Mouse (Mus musculus): ENCODE measurements around the gene Safb2.

The Safb2 gene

GRCm38 (mm10) chr17:56560131-56560530 lies 24.3 kb downstream of the Safb2 start:
- DNase-seq (ENCODE audit: low spot score in 2 of 2) = no peak

- DNase-seq (ENCODE audit: low spot score in 2 of 2) = no peak
Measured at GRCm38 (mm10) chr17:56559386-56559785, 25.0 kb downstream of the Safb2 start.

GRCm38 (mm10) chr17:56558448-56558847 lies 25.9 kb downstream of the Safb2 start:
- DNase-seq (ENCODE audit: low spot score in 2 of 2) = peak; percentile 56 to 87

- no peak for DNase-seq (ENCODE audit: low spot score in 2 of 2)
Measured at GRCm38 (mm10) chr17:56554122-56554551, 30.2 kb downstream of the Safb2 start, which contains the start of gene Gm20219. Gm20219 (minus strand) TSS chr17:56554387.

- peak; percentile 72 to 89 for DNase-seq (ENCODE audit: low spot score in 2 of 2)
Measured at GRCm38 (mm10) chr17:56552781-56553363, 31.5 kb downstream of the Safb2 start.

GRCm38 (mm10) chr17:56551841-56552581 lies 32.4 kb downstream of the Safb2 start:
- DNase-seq (ENCODE audit: low spot score in 2 of 2) = no peak

GRCm38 (mm10) chr17:56550784-56551475 lies 33.5 kb downstream of the Safb2 start:
- no peak for DNase-seq (ENCODE audit: low spot score in 2 of 2)

- DNase-seq (ENCODE audit: low spot score in 2 of 2) = no peak
Measured at GRCm38 (mm10) chr17:56548605-56549105, 35.7 kb downstream of the Safb2 start.

- peak in 1 of 2 experiments; percentile 56 for DNase-seq (ENCODE audit: low spot score in 2 of 2)
Measured at GRCm38 (mm10) chr17:56547846-56548604, 36.4 kb downstream of the Safb2 start.

GRCm38 (mm10) chr17:56547116-56547845 lies 37.1 kb downstream of the Safb2 start:
- DNase-seq (ENCODE audit: low spot score in 2 of 2) = peak in 1 of 2 experiments; percentile 60

GRCm38 (mm10) chr17:56546576-56546975 lies 37.8 kb downstream of the Safb2 start:
- peak in 1 of 2 experiments; percentile 49 for DNase-seq (ENCODE audit: low spot score in 2 of 2)

- peak in 1 of 2 experiments; percentile 48 for DNase-seq (ENCODE audit: low spot score in 2 of 2)
Measured at GRCm38 (mm10) chr17:56545945-56546344, 38.4 kb downstream of the Safb2 start.

- DNase-seq (ENCODE audit: low spot score in 2 of 2) = peak in 1 of 2 experiments; percentile 56
Measured at GRCm38 (mm10) chr17:56544699-56545387, 39.5 kb downstream of the Safb2 start.

- DNase-seq (ENCODE audit: low spot score in 2 of 2) = peak; percentile 10 to 56
Measured at GRCm38 (mm10) chr17:56543684-56544224, 40.6 kb downstream of the Safb2 start.

GRCm38 (mm10) chr17:56542736-56543135 lies 41.6 kb downstream of the Safb2 start:
- DNase-seq (ENCODE audit: low spot score in 2 of 2) = no peak

GRCm38 (mm10) chr17:56540562-56540975 lies 43.8 kb downstream of the Safb2 start:
- DNase-seq (ENCODE audit: low spot score in 2 of 2) = peak in 1 of 2 experiments; percentile 54

- peak in 1 of 2 experiments; percentile 54 for DNase-seq (ENCODE audit: low spot score in 2 of 2)
Measured at GRCm38 (mm10) chr17:56537912-56538311, 46.5 kb downstream of the Safb2 start.

- no peak for DNase-seq (ENCODE audit: low spot score in 2 of 2)
Measured at GRCm38 (mm10) chr17:56536874-56537273, 47.5 kb downstream of the Safb2 start.

GRCm38 (mm10) chr17:56536192-56536591 lies 48.2 kb downstream of the Safb2 start:
- DNase-seq (ENCODE audit: low spot score in 2 of 2) = peak in 1 of 2 experiments; percentile 13

GRCm38 (mm10) chr17:56524943-56525342 lies 59.4 kb downstream of the Safb2 start:
- no peak for DNase-seq (ENCODE audit: low spot score in 2 of 2)

All from spleen, postnatal 4 days (tissue).